Mouse (Mus musculus): ENCODE measurements around the gene Lrrc32. TPM values are rescaled to one million over a fixed set of nuclear protein-coding genes. Genes with fewer than 3 reads are reported as not detected.

Gene Lrrc32
- polyA plus RNA-seq, 1 experiment, result 5.9 TPM

DNA sequence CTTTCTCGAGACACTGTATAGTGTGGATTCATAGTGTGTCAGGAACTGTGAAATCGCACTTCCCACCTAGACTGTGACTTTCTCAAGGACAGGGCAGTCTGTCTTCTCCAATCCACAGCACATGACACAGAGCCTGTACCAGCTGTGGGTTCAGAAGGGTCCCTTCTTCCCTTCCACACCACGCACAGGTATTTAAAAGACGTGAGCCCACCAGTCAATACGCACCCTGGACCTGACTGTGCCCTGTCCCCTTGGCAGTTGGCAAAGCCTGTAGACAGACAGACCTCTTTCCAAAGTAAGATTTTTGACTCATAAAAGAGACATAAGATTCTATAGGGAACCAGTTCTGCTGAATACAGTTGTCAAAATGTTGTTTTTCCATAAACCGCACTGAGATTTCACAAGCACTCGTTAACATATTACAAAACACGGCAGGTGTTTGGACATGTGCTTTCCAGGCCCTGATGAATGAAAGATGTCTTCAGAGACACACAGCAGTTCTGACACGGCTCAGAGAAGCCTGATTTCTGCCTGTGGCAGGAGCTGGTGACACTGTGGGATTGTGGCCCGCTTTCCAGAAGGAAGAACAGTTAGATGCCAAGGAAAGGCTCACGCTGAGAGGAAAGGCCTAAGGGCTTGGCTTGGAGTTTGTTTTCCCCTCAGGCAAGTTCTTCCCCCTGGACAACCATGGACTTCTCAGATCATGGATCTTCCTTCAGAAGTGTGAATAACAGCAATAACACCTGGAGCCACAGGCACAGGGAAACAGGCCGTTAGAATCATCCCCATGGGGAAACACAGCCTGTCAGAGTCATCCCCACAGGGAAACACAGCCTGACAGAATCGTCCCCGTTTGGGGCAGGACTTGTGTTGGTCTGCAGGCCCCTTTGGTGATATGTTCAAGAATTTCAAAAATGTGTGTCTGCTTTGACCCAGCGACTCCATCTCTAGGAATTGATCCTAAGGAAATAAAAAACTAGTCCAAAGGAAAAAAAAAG, 22.2 kb downstream of the Lrrc32 start:
- Histone ChIP-seq H3K4me1 (ENCODE audit: control insufficient read depth, insufficient read depth, low read length) (no peaks in the 10 kb centered on the region), H3K4me3 (ENCODE audit: low read depth, low read length) (no peak overlapping the region), H3K9me3 (replicated peaks; ENCODE audit: control insufficient read depth, insufficient read depth, low read length, poor library complexity, severe bottlenecking) (no peaks in the 10 kb centered on the region), H3K9ac (ENCODE audit: low read depth, poor library complexity, severe bottlenecking) (no peak overlapping the region), H3K27me3 (ENCODE audit: control insufficient read depth, insufficient read depth, low read length, poor library complexity, severe bottlenecking) (no peaks in the 10 kb centered on the region), H3K27ac (ENCODE audit: insufficient read depth, low read length) (no peak overlapping the region), H3K36me3 (ENCODE audit: control insufficient read depth, insufficient read depth, low read length, poor library complexity, severe bottlenecking) (no peaks in the 10 kb centered on the region)
- TF ChIP-seq CTCF (IDR thresholded peaks at IDR 0.05; ENCODE audit: low read depth, low read length) (no peak), POLR2A (IDR thresholded peaks at IDR 0.05; ENCODE audit: insufficient read depth, low read length) (no peak), EP300 (IDR thresholded peaks at IDR 0.05; ENCODE audit: insufficient read depth, low read depth, low read length) (no peak)

DNA sequence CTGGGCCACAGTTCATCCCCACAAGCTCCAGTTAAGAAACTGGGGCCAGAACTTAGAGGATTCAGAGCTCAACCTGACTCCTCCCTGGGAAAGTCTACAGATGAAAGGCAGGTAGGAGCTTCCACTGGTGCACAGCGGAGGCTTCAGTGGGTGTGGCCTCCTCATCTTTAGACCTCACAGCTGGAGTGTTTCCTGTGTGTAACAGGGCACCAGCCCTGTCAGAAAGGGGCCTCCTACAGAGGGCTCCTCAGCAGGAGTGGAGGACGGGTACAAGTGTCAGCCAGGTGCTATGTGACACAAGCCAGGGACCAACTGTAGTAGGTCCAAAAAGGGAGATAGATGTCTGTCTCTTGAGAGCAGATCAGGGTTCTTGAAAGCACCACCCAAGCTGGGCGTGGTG, 24.2 kb downstream of the Lrrc32 start:
- Histone ChIP-seq H3K9ac (ENCODE audit: low read depth, poor library complexity, severe bottlenecking) (no peak overlapping the region), H3K9me3 (replicated peaks; ENCODE audit: control insufficient read depth, insufficient read depth, low read length, poor library complexity, severe bottlenecking) (no peaks in the 10 kb centered on the region), H3K36me3 (ENCODE audit: control insufficient read depth, insufficient read depth, low read length, poor library complexity, severe bottlenecking) (no peaks in the 10 kb centered on the region), H3K4me1 (ENCODE audit: control insufficient read depth, insufficient read depth, low read length) (no peaks in the 10 kb centered on the region), H3K4me3 (ENCODE audit: low read depth, low read length) (no peak overlapping the region), H3K27ac (ENCODE audit: insufficient read depth, low read length) (no peak overlapping the region), H3K27me3 (ENCODE audit: control insufficient read depth, insufficient read depth, low read length, poor library complexity, severe bottlenecking) (no peaks in the 10 kb centered on the region)
- TF ChIP-seq CTCF (IDR thresholded peaks at IDR 0.05; ENCODE audit: low read depth, low read length), result no peak
- TF ChIP-seq EP300 (IDR thresholded peaks at IDR 0.05; ENCODE audit: insufficient read depth, low read depth, low read length), result no peak
- TF ChIP-seq POLR2A (IDR thresholded peaks at IDR 0.05; ENCODE audit: insufficient read depth, low read length), result no peak

DNA sequence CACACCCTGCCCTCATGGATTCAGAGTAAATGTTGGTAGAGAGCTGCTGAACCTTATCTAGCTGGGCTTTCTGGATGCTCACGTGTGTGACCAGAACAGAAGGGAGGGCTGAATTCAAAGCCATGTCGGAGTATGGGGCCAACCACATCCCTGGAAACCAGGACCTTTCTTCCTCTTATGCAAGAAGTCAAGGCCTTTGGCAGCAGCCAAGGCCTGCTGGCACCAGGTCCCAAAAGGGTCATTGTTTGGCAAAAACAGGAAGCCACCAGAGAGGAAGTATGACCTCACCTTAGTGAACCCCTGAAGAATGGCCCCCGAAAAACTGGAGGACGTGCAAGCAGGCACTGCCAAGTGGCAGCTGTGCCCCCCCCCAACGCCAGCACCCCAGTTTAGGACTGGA, 33.5 kb downstream of the Lrrc32 start:
- Histone ChIP-seq H3K27ac (ENCODE audit: insufficient read depth, low read length) (no peak overlapping the region), H3K4me3 (ENCODE audit: low read depth, low read length) (no peak overlapping the region), H3K9ac (ENCODE audit: low read depth, poor library complexity, severe bottlenecking) (no peak overlapping the region), H3K4me1 (ENCODE audit: control insufficient read depth, insufficient read depth, low read length) (no peaks in the 10 kb centered on the region), H3K27me3 (ENCODE audit: control insufficient read depth, insufficient read depth, low read length, poor library complexity, severe bottlenecking) (no peaks in the 10 kb centered on the region), H3K36me3 (ENCODE audit: control insufficient read depth, insufficient read depth, low read length, poor library complexity, severe bottlenecking) (no peaks in the 10 kb centered on the region), H3K9me3 (replicated peaks; ENCODE audit: control insufficient read depth, insufficient read depth, low read length, poor library complexity, severe bottlenecking) (no peaks in the 10 kb centered on the region)
- TF ChIP-seq POLR2A (IDR thresholded peaks at IDR 0.05; ENCODE audit: insufficient read depth, low read length) (no peak), CTCF (IDR thresholded peaks at IDR 0.05; ENCODE audit: low read depth, low read length) (no peak)

DNA sequence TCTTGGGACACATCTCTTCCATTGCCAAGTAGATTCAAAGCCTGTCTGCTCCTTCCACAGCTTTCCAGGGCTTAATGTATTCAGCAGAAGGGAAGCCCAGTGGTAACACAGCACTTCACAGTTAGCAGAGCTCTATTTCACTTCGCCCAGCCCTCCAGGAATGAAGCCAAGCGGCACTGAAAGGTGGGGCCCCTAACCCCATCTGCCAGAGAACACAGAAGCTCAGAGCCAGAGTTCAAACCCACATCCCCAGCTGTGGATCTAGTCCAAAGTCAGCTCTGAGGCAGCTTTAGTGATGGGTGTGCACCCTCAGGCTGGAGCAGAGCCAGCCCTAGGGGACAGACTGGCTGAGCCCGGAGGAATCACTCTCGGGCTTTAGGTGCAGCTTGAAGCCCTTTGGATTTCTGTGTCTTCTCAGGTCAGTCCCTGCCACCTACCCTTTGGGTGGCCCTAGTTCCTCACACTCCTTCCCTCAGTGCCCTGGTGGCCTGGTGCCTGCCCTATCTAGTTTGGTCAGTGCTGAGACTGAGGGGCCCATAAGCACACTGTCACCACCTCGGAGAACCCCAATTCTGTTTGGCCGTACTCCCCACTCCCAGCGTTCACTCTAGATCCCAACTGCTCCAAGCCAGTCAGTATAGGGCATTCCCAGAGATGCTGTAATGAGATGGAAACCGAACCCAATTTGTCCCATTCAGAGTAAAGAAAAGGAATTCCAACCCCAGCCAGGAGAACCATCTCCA, 34.2 kb downstream of the Lrrc32 start:
- H3K9ac ChIP-seq (ENCODE audit: low read depth, poor library complexity, severe bottlenecking), result no peak overlapping the region
- H3K27me3 ChIP-seq (ENCODE audit: control insufficient read depth, insufficient read depth, low read length, poor library complexity, severe bottlenecking), result no peaks in the 10 kb centered on the region
- no peak overlapping the region for H3K4me3 ChIP-seq (ENCODE audit: low read depth, low read length)
- TF ChIP-seq EP300 (IDR thresholded peaks at IDR 0.05; ENCODE audit: insufficient read depth, low read depth, low read length), result no peak
- no peak for TF ChIP-seq CTCF (IDR thresholded peaks at IDR 0.05; ENCODE audit: low read depth, low read length)
- TF ChIP-seq POLR2A (IDR thresholded peaks at IDR 0.05; ENCODE audit: insufficient read depth, low read length), result no peak
- no peaks in the 10 kb centered on the region for H3K36me3 ChIP-seq (ENCODE audit: control insufficient read depth, insufficient read depth, low read length, poor library complexity, severe bottlenecking)
- no peak overlapping the region for H3K27ac ChIP-seq (ENCODE audit: insufficient read depth, low read length)
- no peaks in the 10 kb centered on the region for H3K9me3 ChIP-seq (replicated peaks; ENCODE audit: control insufficient read depth, insufficient read depth, low read length, poor library complexity, severe bottlenecking)
- no peaks in the 10 kb centered on the region for H3K4me1 ChIP-seq (ENCODE audit: control insufficient read depth, insufficient read depth, low read length)

DNA sequence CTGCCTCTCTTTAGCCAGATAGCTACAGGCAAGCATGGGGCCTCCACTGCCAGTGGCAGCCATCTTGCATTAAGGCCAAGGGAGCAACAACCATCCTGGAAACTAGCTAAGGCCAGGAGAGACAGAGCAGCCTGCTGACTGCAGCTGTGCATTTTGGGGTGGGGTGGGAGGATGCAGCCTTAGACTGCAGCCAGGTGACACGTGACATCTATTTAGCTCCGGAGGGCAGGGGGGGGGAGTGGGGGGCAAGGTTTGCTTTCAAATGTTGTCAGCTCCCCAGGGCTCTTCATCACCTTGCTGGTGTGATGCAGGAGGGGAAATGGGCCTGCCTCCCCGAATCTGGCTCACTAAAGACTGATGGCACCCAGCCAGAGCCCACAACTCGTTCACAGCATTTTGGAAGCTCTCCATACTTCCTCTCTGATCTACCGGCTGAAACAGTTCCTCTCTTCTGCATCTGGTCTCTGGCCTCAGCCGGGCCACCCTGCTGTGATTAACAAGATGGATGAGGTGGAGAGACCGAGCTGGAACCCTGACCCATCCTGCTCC, 34.8 kb downstream of the Lrrc32 start:
- no peaks in the 10 kb centered on the region for H3K4me1 ChIP-seq (ENCODE audit: control insufficient read depth, insufficient read depth, low read length)
- no peaks in the 10 kb centered on the region for H3K9me3 ChIP-seq (replicated peaks; ENCODE audit: control insufficient read depth, insufficient read depth, low read length, poor library complexity, severe bottlenecking)
- H3K9ac ChIP-seq (ENCODE audit: low read depth, poor library complexity, severe bottlenecking), result no peak overlapping the region
- no peaks in the 10 kb centered on the region for H3K27me3 ChIP-seq (ENCODE audit: control insufficient read depth, insufficient read depth, low read length, poor library complexity, severe bottlenecking)
- TF ChIP-seq POLR2A (IDR thresholded peaks at IDR 0.05; ENCODE audit: insufficient read depth, low read length), result no peak
- no peak for TF ChIP-seq CTCF (IDR thresholded peaks at IDR 0.05; ENCODE audit: low read depth, low read length)
- TF ChIP-seq EP300 (IDR thresholded peaks at IDR 0.05; ENCODE audit: insufficient read depth, low read depth, low read length), result no peak
- no peak overlapping the region for H3K4me3 ChIP-seq (ENCODE audit: low read depth, low read length)
- no peaks in the 10 kb centered on the region for H3K36me3 ChIP-seq (ENCODE audit: control insufficient read depth, insufficient read depth, low read length, poor library complexity, severe bottlenecking)
- no peak overlapping the region for H3K27ac ChIP-seq (ENCODE audit: insufficient read depth, low read length)
